Mouse (Mus musculus): Measurements from ENCODE around the gene Mthfr. TPM values are rescaled to one million over a fixed set of nuclear protein-coding genes. Genes with fewer than 3 reads are reported as not detected.

Gene Mthfr
- polyA plus RNA-seq, 1 experiment: 31.8 TPM

GRCm38 (mm10) chr4:148011332-148011731, 27.5 kb upstream of the Mthfr start:
- Histone ChIP-seq H3K27me3 (ENCODE audit: control insufficient read depth, insufficient read depth, insufficient read length) (no peaks in the 10 kb centered on the region), H3K4me2 (ENCODE audit: low read depth) (no peak overlapping the region), H3K36me3 (ENCODE audit: control insufficient read depth, insufficient read depth) (peaks cover 38% of the 10 kb centered on the region), H3K4me3 (no peak overlapping the region), H3ac (ENCODE audit: control insufficient read depth, insufficient read length) (no peak overlapping the region), H3K79me2 (ENCODE audit: control insufficient read depth, insufficient read depth) (no peaks in the 10 kb centered on the region)
- TF ChIP-seq SRF (IDR thresholded peaks at IDR 0.05; ENCODE audit: control insufficient read depth, insufficient read length, low read depth): no peak
- no peak for TF ChIP-seq MYOD1 (IDR thresholded peaks at IDR 0.05; ENCODE audit: control insufficient read depth in 1 of 3, insufficient read length in 2 of 3, low read depth in 2 of 3)
- no peak for TF ChIP-seq USF1 (IDR thresholded peaks at IDR 0.05; ENCODE audit: low read depth)
- no peak for TF ChIP-seq POLR2AphosphoS2 (IDR thresholded peaks at IDR 0.05; ENCODE audit: insufficient read length, low read depth)
- TF ChIP-seq POLR2A (IDR thresholded peaks at IDR 0.05; ENCODE audit: insufficient read length, low read depth): no peak
- TF ChIP-seq MYOG (IDR thresholded peaks at IDR 0.05; ENCODE audit: control insufficient read depth in 1 of 3, insufficient read depth in 1 of 3, insufficient read length in 2 of 3, low read depth in 2 of 3): no peak
- no peak for TF ChIP-seq MAX (IDR thresholded peaks at IDR 0.05; ENCODE audit: low read depth)
- no peak for TF ChIP-seq TCF3 (IDR thresholded peaks at IDR 0.05; ENCODE audit: insufficient read length, low read depth)
- TF ChIP-seq CEBPB (IDR thresholded peaks at IDR 0.05; ENCODE audit: insufficient read depth, poor library complexity, severe bottlenecking): no peak
- no peak for TF ChIP-seq REST (IDR thresholded peaks at IDR 0.05; ENCODE audit: insufficient read depth, insufficient read length)
- TF ChIP-seq TCF12 (IDR thresholded peaks at IDR 0.05; ENCODE audit: insufficient read depth, poor library complexity, severe bottlenecking): no peak
- TF ChIP-seq E2F4 (IDR thresholded peaks at IDR 0.05; ENCODE audit: insufficient read depth): no peak

GRCm38 (mm10) chr4:148012216-148012615, 26.7 kb upstream of the Mthfr start:
- no peaks in the 10 kb centered on the region for H3K27me3 ChIP-seq (ENCODE audit: control insufficient read depth, insufficient read depth, insufficient read length)
- no peak for TF ChIP-seq E2F4 (IDR thresholded peaks at IDR 0.05; ENCODE audit: insufficient read depth)
- TF ChIP-seq POLR2AphosphoS2 (IDR thresholded peaks at IDR 0.05; ENCODE audit: insufficient read length, low read depth): no peak
- no peak for TF ChIP-seq MAX (IDR thresholded peaks at IDR 0.05; ENCODE audit: low read depth)
- TF ChIP-seq TCF12 (IDR thresholded peaks at IDR 0.05; ENCODE audit: insufficient read depth, poor library complexity, severe bottlenecking): no peak
- no peak for TF ChIP-seq TCF3 (IDR thresholded peaks at IDR 0.05; ENCODE audit: insufficient read length, low read depth)
- TF ChIP-seq SRF (IDR thresholded peaks at IDR 0.05; ENCODE audit: control insufficient read depth, insufficient read length, low read depth): no peak
- no peak for TF ChIP-seq MYOD1 (IDR thresholded peaks at IDR 0.05; ENCODE audit: control insufficient read depth in 1 of 3, insufficient read length in 2 of 3, low read depth in 2 of 3)
- TF ChIP-seq REST (IDR thresholded peaks at IDR 0.05; ENCODE audit: insufficient read depth, insufficient read length): no peak
- TF ChIP-seq USF1 (IDR thresholded peaks at IDR 0.05; ENCODE audit: low read depth): no peak
- no peak for TF ChIP-seq MYOG (IDR thresholded peaks at IDR 0.05; ENCODE audit: control insufficient read depth in 1 of 3, insufficient read depth in 1 of 3, insufficient read length in 2 of 3, low read depth in 2 of 3)
- no peak for TF ChIP-seq POLR2A (IDR thresholded peaks at IDR 0.05; ENCODE audit: insufficient read length, low read depth)
- H3K4me2 ChIP-seq (ENCODE audit: low read depth): no peak overlapping the region
- H3K36me3 ChIP-seq (ENCODE audit: control insufficient read depth, insufficient read depth): peaks cover 32% of the 10 kb centered on the region
- no peak overlapping the region for H3ac ChIP-seq (ENCODE audit: control insufficient read depth, insufficient read length)
- no peaks in the 10 kb centered on the region for H3K79me2 ChIP-seq (ENCODE audit: control insufficient read depth, insufficient read depth)
- no peak overlapping the region for H3K4me3 ChIP-seq

GRCm38 (mm10) chr4:148015418-148015817, 23.5 kb upstream of the Mthfr start:
- Histone ChIP-seq H3K27me3 (ENCODE audit: control insufficient read depth, insufficient read depth, insufficient read length) (no peaks in the 10 kb centered on the region), H3K79me2 (ENCODE audit: control insufficient read depth, insufficient read depth) (no peaks in the 10 kb centered on the region), H3K36me3 (ENCODE audit: control insufficient read depth, insufficient read depth) (peaks cover 39% of the 10 kb centered on the region), H3K4me2 (ENCODE audit: low read depth) (no peak overlapping the region), H3K4me3 (no peak overlapping the region), H3ac (ENCODE audit: control insufficient read depth, insufficient read length) (no peak overlapping the region)
- TF ChIP-seq USF1 (IDR thresholded peaks at IDR 0.05; ENCODE audit: low read depth) (no peak), E2F4 (IDR thresholded peaks at IDR 0.05; ENCODE audit: insufficient read depth) (no peak), CEBPB (IDR thresholded peaks at IDR 0.05; ENCODE audit: insufficient read depth, poor library complexity, severe bottlenecking) (no peak), MYOG (IDR thresholded peaks at IDR 0.05; ENCODE audit: control insufficient read depth in 1 of 3, insufficient read depth in 1 of 3, insufficient read length in 2 of 3, low read depth in 2 of 3) (no peak), MAX (IDR thresholded peaks at IDR 0.05; ENCODE audit: low read depth) (no peak), MYOD1 (IDR thresholded peaks at IDR 0.05; ENCODE audit: control insufficient read depth in 1 of 3, insufficient read length in 2 of 3, low read depth in 2 of 3) (no peak), SRF (IDR thresholded peaks at IDR 0.05; ENCODE audit: control insufficient read depth, insufficient read length, low read depth) (no peak), POLR2AphosphoS2 (IDR thresholded peaks at IDR 0.05; ENCODE audit: insufficient read length, low read depth) (no peak), POLR2A (IDR thresholded peaks at IDR 0.05; ENCODE audit: insufficient read length, low read depth) (no peak), TCF3 (IDR thresholded peaks at IDR 0.05; ENCODE audit: insufficient read length, low read depth) (no peak), TCF12 (IDR thresholded peaks at IDR 0.05; ENCODE audit: insufficient read depth, poor library complexity, severe bottlenecking) (no peak)

GRCm38 (mm10) chr4:148016981-148017380, 21.9 kb upstream of the Mthfr start:
- no peaks in the 10 kb centered on the region for H3K79me2 ChIP-seq (ENCODE audit: control insufficient read depth, insufficient read depth)
- H3K27me3 ChIP-seq (ENCODE audit: control insufficient read depth, insufficient read depth, insufficient read length): no peaks in the 10 kb centered on the region
- H3K36me3 ChIP-seq (ENCODE audit: control insufficient read depth, insufficient read depth): peaks cover 48% of the 10 kb centered on the region
- H3K4me2 ChIP-seq (ENCODE audit: low read depth): no peak overlapping the region
- no peak overlapping the region for H3ac ChIP-seq (ENCODE audit: control insufficient read depth, insufficient read length)
- H3K4me3 ChIP-seq: no peak overlapping the region
- TF ChIP-seq REST (IDR thresholded peaks at IDR 0.05; ENCODE audit: insufficient read depth, insufficient read length) (no peak), MYOG (IDR thresholded peaks at IDR 0.05; ENCODE audit: control insufficient read depth in 1 of 3, insufficient read depth in 1 of 3, insufficient read length in 2 of 3, low read depth in 2 of 3) (no peak), TCF3 (IDR thresholded peaks at IDR 0.05; ENCODE audit: insufficient read length, low read depth) (no peak), POLR2AphosphoS2 (IDR thresholded peaks at IDR 0.05; ENCODE audit: insufficient read length, low read depth) (no peak), TCF12 (IDR thresholded peaks at IDR 0.05; ENCODE audit: insufficient read depth, poor library complexity, severe bottlenecking) (no peak), POLR2A (IDR thresholded peaks at IDR 0.05; ENCODE audit: insufficient read length, low read depth) (no peak), CEBPB (IDR thresholded peaks at IDR 0.05; ENCODE audit: insufficient read depth, poor library complexity, severe bottlenecking) (no peak), MYOD1 (IDR thresholded peaks at IDR 0.05; ENCODE audit: control insufficient read depth in 1 of 3, insufficient read length in 2 of 3, low read depth in 2 of 3) (no peak)

Data from myocyte (in vitro differentiated cells).